Mouse (Mus musculus): ENCODE results near the gene Pde6h. TPM values are rescaled to one million over a fixed set of nuclear protein-coding genes. Genes with fewer than 3 reads are reported as not detected.

Gene Pde6h
- total and polyA plus RNA-seq, 3 experiments = 0.08 TPM; not detected in 2

GRCm38 (mm10) chr6:136946943-136947342 lies 23.3 kb downstream of the Pde6h start:
- no peak for DNase-seq (ENCODE audit: low read depth, low spot score)

GRCm38 (mm10) chr6:136947716-136948115 lies 24.1 kb downstream of the Pde6h start:
- Histone ChIP-seq H3K36me3 (ENCODE audit: control insufficient read depth in 1 of 2, insufficient read depth in 2 of 2, low read length in 2 of 2) (peaks cover 0 to 17% of the 10 kb centered on the region in 2 experiments; a peak in 2 of 4 replicates), H3K9me3 (replicated peaks; ENCODE audit: insufficient read depth, low read length) (no peaks in the 10 kb centered on the region), H3K4me3 (ENCODE audit: control insufficient read depth in 1 of 2, insufficient read depth in 1 of 2, low read depth in 2 of 2, low read length in 2 of 2) (no peak overlapping the region), H3K79me2 (ENCODE audit: control insufficient read depth, insufficient read depth, low read length, poor library complexity) (no peaks in the 10 kb centered on the region), H3K27ac (ENCODE audit: control insufficient read depth, low read depth, low read length) (no peak overlapping the region), H3K4me1 (ENCODE audit: control insufficient read depth in 1 of 2, insufficient read depth in 2 of 2, low read length in 2 of 2) (peaks cover 6 to 15% of the 10 kb centered on the region in 2 experiments; a peak in 3 of 4 replicates), H3K9ac (ENCODE audit: control insufficient read depth, low read depth, low read length, poor library complexity, severe bottlenecking) (no peak overlapping the region), H3K27me3 (ENCODE audit: control insufficient read depth in 1 of 2, insufficient read depth in 2 of 2, low read length in 2 of 2) (no peaks in the 10 kb centered on the region)
- TF ChIP-seq UBTF (IDR thresholded peaks at IDR 0.05; ENCODE audit: borderline replicate concordance, insufficient read depth, low read depth, low read length) = no peak
- TF ChIP-seq USF1 (IDR thresholded peaks at IDR 0.05; ENCODE audit: low read depth, low read length) = no peak
- no peak for TF ChIP-seq CHD2 (IDR thresholded peaks at IDR 0.05; ENCODE audit: low read length)
- TF ChIP-seq TAL1 (IDR thresholded peaks at IDR 0.05; ENCODE audit: low read length) = no peak
- no peak for TF ChIP-seq ZNF384 (IDR thresholded peaks at IDR 0.05; ENCODE audit: low read depth, low read length)
- no peak for TF ChIP-seq USF2 (IDR thresholded peaks at IDR 0.05; ENCODE audit: borderline replicate concordance in 1 of 2, insufficient read depth in 1 of 2, low read depth in 1 of 2, low read length in 2 of 2)
- TF ChIP-seq TBP (IDR thresholded peaks at IDR 0.05; ENCODE audit: low read depth, low read length) = no peak
- TF ChIP-seq GATA1 (IDR thresholded peaks at IDR 0.05; ENCODE audit: low read depth, low read length) = no peak
- no peak for TF ChIP-seq MEF2A (IDR thresholded peaks at IDR 0.05; ENCODE audit: extremely low read depth, insufficient replicate concordance, low read depth, low read length, poor library complexity, severe bottlenecking)
- no peak for TF ChIP-seq MXI1 (IDR thresholded peaks at IDR 0.05; ENCODE audit: low read depth, low read length)
- no peak for TF ChIP-seq JUND (IDR thresholded peaks at IDR 0.05; ENCODE audit: low read depth, low read length)
- TF ChIP-seq MAX (IDR thresholded peaks at IDR 0.05; ENCODE audit: low read length) = no peak
- no peak for DNase-seq (ENCODE audit: low read depth, low spot score)

More at GRCm38 (mm10) chr6:136946943-136947342, 23.3 kb downstream of the Pde6h start:
- TF ChIP-seq MAX (IDR thresholded peaks at IDR 0.05; ENCODE audit: low read length) = no peak
- no peak for TF ChIP-seq CHD1 (IDR thresholded peaks at IDR 0.05; ENCODE audit: low read depth, low read length)
- no peak for TF ChIP-seq MEF2A (IDR thresholded peaks at IDR 0.05; ENCODE audit: extremely low read depth, insufficient replicate concordance, low read depth, low read length, poor library complexity, severe bottlenecking)
- no peak for TF ChIP-seq TBP (IDR thresholded peaks at IDR 0.05; ENCODE audit: low read depth, low read length)
- Histone ChIP-seq H3K79me2 (ENCODE audit: control insufficient read depth, insufficient read depth, low read length, poor library complexity) (no peaks in the 10 kb centered on the region), H3K4me3 (ENCODE audit: control insufficient read depth in 1 of 2, insufficient read depth in 1 of 2, low read depth in 2 of 2, low read length in 2 of 2) (no peak overlapping the region), H3K9ac (ENCODE audit: control insufficient read depth, low read depth, low read length, poor library complexity, severe bottlenecking) (no peak overlapping the region), H3K9me3 (replicated peaks; ENCODE audit: insufficient read depth, low read length) (no peaks in the 10 kb centered on the region), H3K27me3 (ENCODE audit: control insufficient read depth in 1 of 2, insufficient read depth in 2 of 2, low read length in 2 of 2) (no peaks in the 10 kb centered on the region), H3K27ac (ENCODE audit: control insufficient read depth, low read depth, low read length) (no peak overlapping the region), H3K36me3 (ENCODE audit: control insufficient read depth in 1 of 2, insufficient read depth in 2 of 2, low read length in 2 of 2) (peaks cover 0 to 22% of the 10 kb centered on the region in 2 experiments; a peak in 2 of 4 replicates), H3K4me1 (ENCODE audit: control insufficient read depth in 1 of 2, insufficient read depth in 2 of 2, low read length in 2 of 2) (peaks cover 9 to 20% of the 10 kb centered on the region in 2 experiments; a peak in 3 of 4 replicates)

- no peak for DNase-seq (ENCODE audit: low read depth, low spot score)
- H3K27me3 ChIP-seq (ENCODE audit: control insufficient read depth in 1 of 2, insufficient read depth in 2 of 2, low read length in 2 of 2) = no peaks in the 10 kb centered on the region
- peaks cover 2 to 10% of the 10 kb centered on the region in 2 experiments; a peak in 3 of 4 replicates for H3K4me1 ChIP-seq (ENCODE audit: control insufficient read depth in 1 of 2, insufficient read depth in 2 of 2, low read length in 2 of 2)
- H3K9ac ChIP-seq (ENCODE audit: control insufficient read depth, low read depth, low read length, poor library complexity, severe bottlenecking) = no peak overlapping the region
- TF ChIP-seq MYB (IDR thresholded peaks at IDR 0.05; ENCODE audit: low read depth, low read length) = no peak
- no peak for TF ChIP-seq POLR2AphosphoS5 (IDR thresholded peaks at IDR 0.05; ENCODE audit: borderline replicate concordance, low read depth, low read length)
- no peak for TF ChIP-seq ZMIZ1 (IDR thresholded peaks at IDR 0.05; ENCODE audit: low read depth, low read length)
- TF ChIP-seq ZKSCAN1 (IDR thresholded peaks at IDR 0.05; ENCODE audit: low read depth, low read length) = no peak
- no peak for TF ChIP-seq HCFC1 (IDR thresholded peaks at IDR 0.05; ENCODE audit: low read depth, low read length)
- TF ChIP-seq MAZ (IDR thresholded peaks at IDR 0.05; ENCODE audit: low read depth, low read length) = no peak
- no peak for TF ChIP-seq POLR2A (IDR thresholded peaks at IDR 0.05; ENCODE audit: control insufficient read depth in 1 of 2, insufficient read depth in 1 of 2, low read depth in 1 of 2, low read length in 2 of 2, poor library complexity in 1 of 2)
- TF ChIP-seq TBP (IDR thresholded peaks at IDR 0.05; ENCODE audit: low read depth, low read length) = no peak
- no peak for TF ChIP-seq RCOR1 (IDR thresholded peaks at IDR 0.05; ENCODE audit: low read depth, low read length)
- no peak for TF ChIP-seq ZNF384 (IDR thresholded peaks at IDR 0.05; ENCODE audit: low read depth, low read length)
- no peak for TF ChIP-seq TAL1 (IDR thresholded peaks at IDR 0.05; ENCODE audit: low read length)
- no peaks in the 10 kb centered on the region for H3K79me2 ChIP-seq (ENCODE audit: control insufficient read depth, insufficient read depth, low read length, poor library complexity)
- no peak overlapping the region for H3K4me3 ChIP-seq (ENCODE audit: control insufficient read depth in 1 of 2, insufficient read depth in 1 of 2, low read depth in 2 of 2, low read length in 2 of 2)
- no peaks in the 10 kb centered on the region for H3K9me3 ChIP-seq (replicated peaks; ENCODE audit: insufficient read depth, low read length)
- no peak overlapping the region for H3K27ac ChIP-seq (ENCODE audit: control insufficient read depth, low read depth, low read length)
- peaks cover 0 to 9% of the 10 kb centered on the region in 2 experiments; a peak in 2 of 4 replicates for H3K36me3 ChIP-seq (ENCODE audit: control insufficient read depth in 1 of 2, insufficient read depth in 2 of 2, low read length in 2 of 2)
Measured at GRCm38 (mm10) chr6:136950171-136950570, 26.5 kb downstream of the Pde6h start.

Data from MEL (cell line).